Mouse (Mus musculus) G1E-ER4 (cell line): Measurements from ENCODE around the gene Polg. TPM values are rescaled to one million over a fixed set of nuclear protein-coding genes. Genes with fewer than 3 reads are reported as not detected.

Source experiments
- GATA1 ChIP-seq: IDR thresholded peaks from one replicate; pipeline ENCODE4 v1.8.0; 2012; ENCODE audit warnings: low read length, inconsistent platforms
- polyA plus RNA-seq: library from polyadenylated mRNA; stranded (reverse); fragments of >175 nt; gene quantifications from 2 replicates; pipeline ENCODE4 v1.2.3, GENCODE M21; 2012

The Polg gene
- polyA plus RNA-seq, 1 experiment = 196 TPM

DNA sequence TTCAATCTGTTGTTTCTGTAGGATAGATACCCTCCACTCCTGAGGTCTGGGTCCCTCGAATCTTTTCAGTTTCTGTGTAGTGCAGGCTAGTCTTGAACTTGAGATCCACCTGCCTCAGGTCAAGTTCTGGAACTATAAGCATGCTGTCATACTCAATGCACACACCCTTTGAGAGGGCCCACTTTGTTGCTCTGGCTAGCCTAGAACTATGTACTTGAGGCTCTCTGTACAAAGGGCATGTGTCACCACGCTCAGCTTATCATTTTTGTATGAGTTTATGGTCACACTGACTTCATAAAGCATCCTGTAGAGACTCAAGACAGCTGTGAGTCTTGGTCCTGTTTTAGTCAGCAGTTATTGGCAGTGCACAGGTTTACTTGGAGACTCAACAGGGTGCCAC lies 19.1 kb downstream of the Polg start:
- TF ChIP-seq GATA1 = no peak

DNA sequence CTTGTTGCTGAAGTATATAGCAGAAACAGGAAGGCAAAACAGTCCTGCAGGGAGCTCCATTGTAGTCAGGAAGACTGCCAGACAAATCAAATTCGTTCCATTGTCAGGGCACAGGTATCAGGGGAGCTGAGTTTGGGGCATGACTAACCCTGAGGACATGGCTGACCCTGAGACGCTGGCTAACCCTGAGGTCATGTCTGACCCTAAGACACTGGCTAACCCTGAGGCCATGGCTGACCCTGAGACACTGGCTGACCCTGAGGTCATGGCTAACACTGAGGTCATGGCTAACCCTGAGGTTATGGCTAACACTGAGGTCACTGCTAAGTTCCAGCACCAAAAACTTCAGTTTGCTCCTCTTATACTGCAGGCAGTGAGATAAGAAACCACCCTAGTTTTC lies 26.1 kb downstream of the Polg start:
- no peak for TF ChIP-seq GATA1

DNA sequence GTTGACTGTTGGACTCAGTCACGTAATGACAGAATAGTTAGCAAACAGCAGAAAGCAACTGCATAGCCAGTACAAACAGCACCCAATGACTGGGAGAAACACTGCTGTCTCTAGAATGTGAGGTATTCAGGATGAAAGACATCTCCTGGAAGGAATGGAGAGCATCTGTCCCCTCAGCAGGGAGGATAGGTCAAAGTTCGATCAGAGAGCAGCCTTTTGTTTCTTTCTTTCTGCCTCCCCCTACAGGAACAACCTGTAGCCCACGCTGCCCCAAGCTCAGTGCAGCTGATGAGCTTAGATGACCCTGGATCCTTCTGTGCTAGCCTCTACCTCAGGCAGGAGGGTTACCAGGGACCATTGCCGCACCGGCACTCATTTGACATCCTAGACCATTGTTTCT lies 37.9 kb downstream of the Polg start:
- no peak for TF ChIP-seq GATA1

DNA sequence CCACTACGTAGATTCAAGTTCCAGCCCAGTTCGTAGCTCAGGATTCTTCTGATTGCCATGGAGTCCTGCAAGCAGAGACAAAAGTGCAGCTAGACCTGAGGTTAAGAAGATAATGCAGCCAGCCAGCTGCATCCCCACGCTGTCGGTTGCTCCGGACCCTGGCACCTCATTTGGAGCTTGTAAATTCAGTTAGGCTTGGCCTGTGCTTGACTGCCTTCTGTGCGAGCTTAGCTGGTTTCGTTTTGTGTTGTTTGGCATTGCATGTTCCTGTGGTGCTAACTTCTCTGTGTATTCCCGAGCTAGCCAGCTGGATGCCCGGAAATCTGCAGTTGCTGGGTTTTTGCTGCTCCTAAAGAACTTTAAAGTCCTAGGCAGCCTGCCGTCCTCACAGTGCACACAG lies 40.4 kb downstream of the Polg start:
- no peak for TF ChIP-seq GATA1

DNA sequence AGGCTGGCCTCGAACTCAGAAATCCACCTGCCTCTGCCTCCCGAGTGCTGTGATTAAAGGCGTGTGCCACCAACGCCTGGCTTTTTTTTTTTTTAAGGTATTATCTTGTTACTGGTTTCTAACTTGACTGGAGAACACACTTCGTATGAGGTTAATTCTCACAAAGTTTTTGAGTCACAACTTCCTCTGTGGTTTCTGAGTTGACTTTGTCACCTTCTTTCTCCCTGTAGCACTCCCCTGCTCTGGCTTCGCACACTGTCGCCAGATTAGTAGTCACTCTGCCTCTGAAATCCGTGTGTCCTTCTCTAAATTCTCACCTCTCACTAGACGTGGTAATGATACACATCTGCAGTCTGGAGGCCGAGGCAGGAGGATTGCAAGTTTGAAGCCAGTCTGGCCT lies 43.3 kb downstream of the Polg start:
- TF ChIP-seq GATA1 = no peak

DNA sequence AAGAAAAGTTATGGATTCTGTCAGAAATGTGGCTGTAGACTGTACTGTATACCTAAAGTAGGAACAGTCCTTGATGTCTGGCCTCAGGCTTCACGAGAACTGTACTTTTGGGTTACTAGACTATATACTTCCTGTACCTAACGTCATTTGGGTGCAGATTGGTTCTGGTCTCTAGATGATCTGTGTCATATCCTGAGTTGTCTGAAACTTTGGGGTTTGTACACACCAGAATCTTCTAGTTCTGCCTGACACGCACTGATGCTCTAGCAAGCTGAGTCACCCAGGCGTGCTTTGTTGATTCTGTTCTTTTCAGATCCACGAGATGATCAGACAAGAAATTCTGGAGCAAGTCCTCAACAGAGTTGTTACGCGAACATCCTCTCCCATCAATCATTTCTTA lies 46.2 kb downstream of the Polg start:
- TF ChIP-seq GATA1 = no peak

DNA sequence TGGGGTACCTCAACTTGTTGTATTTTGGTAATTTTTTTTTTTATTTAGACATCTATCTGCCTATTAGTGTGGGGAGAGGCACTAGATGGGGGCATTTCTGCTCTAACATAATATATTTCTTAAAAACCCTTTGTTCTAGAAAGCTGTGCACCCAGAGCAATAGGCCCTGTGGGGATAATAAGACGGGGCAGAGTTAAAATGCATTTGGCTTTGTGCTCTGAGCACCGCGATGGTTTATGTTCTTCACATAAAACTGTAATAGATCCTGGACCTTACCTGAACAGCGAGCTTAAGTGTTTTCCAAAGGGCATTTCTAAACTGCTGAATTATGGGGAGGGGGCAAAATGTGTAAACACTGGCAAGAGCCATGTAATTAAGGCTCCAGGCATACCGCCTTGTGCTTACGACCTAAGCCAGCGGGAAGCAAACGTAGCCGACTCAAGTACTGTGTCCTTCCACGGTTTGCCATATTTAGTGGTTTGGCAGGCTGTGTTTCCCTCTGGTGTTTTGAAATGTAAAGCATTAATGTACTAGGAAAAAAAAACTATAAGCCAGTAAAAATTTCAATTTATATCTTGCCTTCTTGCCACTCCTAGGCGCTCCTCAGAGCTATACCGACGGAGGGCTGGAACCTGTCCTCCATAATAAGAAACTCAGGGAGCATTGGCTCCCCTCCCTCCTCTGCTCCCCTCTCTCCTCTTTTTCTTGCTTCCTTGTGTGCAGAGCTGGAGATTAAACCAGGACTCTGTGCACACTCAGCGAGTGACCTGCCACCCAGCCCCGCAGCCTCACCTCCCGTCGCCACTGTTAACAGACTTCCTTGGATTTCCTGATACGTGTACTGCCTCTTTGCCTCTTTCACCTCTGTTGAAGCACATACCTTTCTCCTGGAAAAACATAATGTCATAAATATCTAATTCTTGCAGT lies 51.5 kb downstream of the Polg start:
- TF ChIP-seq GATA1 = no peak

DNA sequence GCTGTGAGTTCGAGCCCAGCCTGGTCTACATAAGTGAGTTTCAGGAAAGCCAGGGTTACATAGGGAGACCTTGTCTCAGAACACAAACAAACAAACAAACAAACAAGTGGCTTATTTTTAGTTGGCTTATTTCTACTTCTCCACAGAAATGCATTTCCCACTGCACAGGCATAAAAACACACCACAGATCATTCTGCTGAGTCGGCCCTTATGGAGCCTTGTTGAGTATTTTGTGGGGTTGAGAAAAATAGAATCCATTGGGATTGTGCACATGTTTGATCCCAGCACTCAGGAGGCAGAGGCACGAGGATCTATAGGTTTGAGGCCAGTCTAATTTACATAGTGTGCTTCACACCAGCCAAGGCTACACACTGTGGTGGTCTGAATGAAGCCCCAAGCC lies 65.9 kb downstream of the Polg start:
- TF ChIP-seq GATA1 = no peak

DNA sequence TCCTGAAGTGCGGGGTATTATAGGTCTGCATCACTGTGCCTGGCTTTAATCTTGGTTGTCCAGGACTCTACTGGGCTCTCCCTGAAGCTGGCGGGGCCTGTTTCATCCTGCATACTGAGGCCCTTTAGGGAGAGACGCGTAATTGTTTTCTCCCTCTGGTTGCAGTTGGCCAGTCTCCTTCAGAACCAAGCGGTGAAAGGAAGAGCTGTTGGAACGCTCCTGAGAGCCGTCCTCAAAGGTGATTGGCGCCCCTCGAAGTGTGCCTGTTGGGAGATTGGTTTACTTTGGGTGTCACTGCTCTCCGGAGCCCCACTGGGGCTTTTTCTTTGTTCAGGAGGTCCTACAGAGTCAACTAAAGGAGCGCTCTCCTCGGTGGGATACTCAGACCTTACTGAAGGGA lies 67.2 kb downstream of the Polg start:
- no peak for TF ChIP-seq GATA1

DNA sequence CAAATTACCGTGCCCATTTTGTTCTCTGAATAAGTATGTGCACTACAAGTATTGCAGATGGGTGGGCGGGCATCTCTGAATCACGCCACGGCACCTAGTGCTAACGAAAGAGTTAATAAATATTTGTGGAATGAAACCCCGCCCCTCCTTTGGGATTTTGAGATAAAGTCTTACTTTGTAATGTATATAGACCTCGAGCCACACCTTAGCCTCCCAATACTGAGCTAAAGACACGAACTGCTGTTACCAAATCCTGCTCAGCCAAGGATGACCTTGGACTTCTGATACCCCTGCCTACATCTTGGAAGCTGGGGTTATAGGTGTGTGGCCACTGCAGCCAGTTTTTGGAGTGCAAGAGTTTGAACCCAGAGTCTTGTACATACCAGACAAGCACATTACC lies 67.7 kb downstream of the Polg start:
- no peak for TF ChIP-seq GATA1

DNA sequence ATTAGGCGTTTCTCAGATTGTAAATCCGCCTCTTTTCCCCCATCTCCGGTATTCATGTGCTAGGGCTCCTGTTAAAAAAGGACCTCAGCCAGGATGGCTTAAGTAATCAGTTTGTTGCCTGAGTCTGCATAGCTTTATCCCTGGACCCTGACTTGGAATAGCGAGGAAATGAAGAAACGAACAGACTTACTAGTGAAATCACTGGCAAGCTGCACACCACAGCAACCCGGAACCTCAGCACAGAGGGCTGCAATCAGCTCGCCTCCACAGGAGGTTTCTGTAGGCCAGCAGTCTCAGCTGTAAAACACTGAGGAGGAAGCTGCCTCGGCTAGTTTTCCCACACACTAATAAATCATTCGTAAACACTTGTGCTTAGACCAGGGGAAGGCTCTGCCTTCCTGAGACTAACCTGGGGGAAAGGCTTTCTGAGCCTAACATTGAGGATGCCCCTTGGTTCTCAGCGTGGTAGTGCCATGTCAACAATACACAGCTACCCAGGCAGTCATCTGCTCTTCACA lies 68.7 kb downstream of the Polg start:
- no peak for TF ChIP-seq GATA1

Other genes starting within 250 kb of the Polg start
- 9.7 and 14.8 TPM in 2 replicates for gene Abhd2, start 193.2 kb downstream of the Polg start, polyA plus RNA-seq
- 0.05 TPM in 1 of 2 replicates, not detected in the other for gene Rlbp1, start 79.3 kb downstream of the Polg start, polyA plus RNA-seq
- gene Fanci, start 74.4 kb downstream of the Polg start, polyA plus RNA-seq = 0.26 and 0.43 TPM in 2 replicates
- not detected in 2 replicates for gene Rhcg, start 151.3 kb upstream of the Polg start, polyA plus RNA-seq
- gene Ticrr, start 193.8 kb upstream of the Polg start, polyA plus RNA-seq = 18.2 and 19.3 TPM in 2 replicates
- gene Kif7, start 249.4 kb upstream of the Polg start, polyA plus RNA-seq = 26.8 and 31.4 TPM in 2 replicates